Mouse (Mus musculus) MEL (cell line): Measurements from ENCODE around the gene Lgi1.
A peak's percentile ranks its signal among the peaks of the same experiment; 100 is the strongest.

Experiments
- CTCF ChIP-seq, 3 experiments: IDR thresholded peaks in 2 of 3; conservative IDR thresholded peaks in 1 of 3; 2 replicates each; pipeline ENCODE4 v1.5.1; 2011 to 2012; ENCODE audit warnings: low read length in 3 of 3, low read depth in 2 of 3, mild to moderate bottlenecking in 2 of 3, improper control_type of control experiment in 1 of 3, inconsistent platforms in 1 of 3, mixed read lengths in 1 of 3, moderate library complexity in 1 of 3; ENCODE audit not compliant: control insufficient read depth in 1 of 3, insufficient read depth in 1 of 3, poor library complexity in 1 of 3, severe bottlenecking in 1 of 3
- EP300 ChIP-seq, 2 experiments: IDR thresholded peaks; 2 replicates each; pipeline ENCODE4 v1.6.1; 2011; ENCODE audit warnings: improper control_type of control experiment in 2 of 2, low read length in 2 of 2, low read depth in 1 of 2, mild to moderate bottlenecking in 1 of 2
- POLR2A ChIP-seq, 2 experiments: IDR thresholded peaks; 2 replicates each; pipeline ENCODE4 v1.6.1; 2011 to 2012; ENCODE audit warnings: low read length in 2 of 2, mild to moderate bottlenecking in 2 of 2, control low read depth in 1 of 2, improper control_type of control experiment in 1 of 2, low read depth in 1 of 2, moderate library complexity in 1 of 2; ENCODE audit not compliant: control insufficient read depth in 1 of 2, insufficient read depth in 1 of 2, poor library complexity in 1 of 2
- USF1 ChIP-seq: IDR thresholded peaks from 2 replicates; pipeline ENCODE4 v1.6.1; 2014; ENCODE audit warnings: low read depth, mild to moderate bottlenecking, inconsistent platforms, low read length, improper control_type of control experiment, moderate library complexity

- TF ChIP-seq USF1: peak; percentile 62; the same call in 1 of the 2 replicates
- TF ChIP-seq EP300 (IDR thresholded peaks at IDR 0.05; ENCODE audit: low read depth in 1 of 2, low read length in 2 of 2): no peak
- TF ChIP-seq POLR2A (IDR thresholded peaks at IDR 0.05; ENCODE audit: control insufficient read depth in 1 of 2, insufficient read depth in 1 of 2, low read depth in 1 of 2, low read length in 2 of 2, poor library complexity in 1 of 2): no peak
- no peak for TF ChIP-seq CTCF (IDR thresholded peaks at IDR 0.05 in 2 of 3, conservative IDR thresholded peaks at IDR 0.05 in 1 of 3; ENCODE audit: control insufficient read depth in 1 of 3, insufficient read depth in 1 of 3, low read depth in 2 of 3, low read length in 3 of 3, poor library complexity in 1 of 3, severe bottlenecking in 1 of 3)
These were observed 95.0 kb downstream of the Lgi1 start for GRCm38 (mm10) chr19:38359287-38359686.
